20 mouse cellular contexts compared by ENCODE assay signal in the genomic region with DNA sequence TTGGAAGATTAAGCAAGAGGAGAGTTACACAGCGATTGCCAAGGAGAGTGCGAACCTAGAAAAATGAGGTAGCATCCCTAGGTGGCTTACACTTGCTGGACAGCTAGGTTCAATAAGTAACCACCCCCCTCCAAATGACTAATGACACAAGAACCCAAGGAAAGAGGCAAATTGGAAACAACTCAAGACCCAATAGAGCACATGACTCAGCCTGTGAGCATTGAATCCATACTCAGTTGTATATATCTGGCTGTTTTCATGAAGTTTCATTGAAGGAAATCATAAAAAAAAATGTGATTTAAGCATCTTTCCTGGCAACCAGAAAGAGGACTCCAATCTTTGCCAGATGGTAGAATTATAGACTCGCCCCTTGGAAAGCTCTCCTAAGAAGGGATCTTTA.
"Had no signal": no experiment of that assay in that cellular context is flagged by ENCODE, and none has a peak within 500 bp of the region (broad histone marks: within the 10 kb centered on the region; RNA-seq: fewer than 3 reads in every experiment).

No protein-coding gene starts in this region.

- H3K36me3 ChIP-seq: kidney, embryonic 15.5 days; limb, embryonic 15.5 days; midbrain, embryonic 12.5 days; midbrain, embryonic 15.5 days; neural tube, embryonic 13.5 days had no signal

- H3K4me3 ChIP-seq: kidney, embryonic 15.5 days; left cerebral cortex, adult 2 months; limb, embryonic 15.5 days; midbrain, embryonic 12.5 days; midbrain, embryonic 15.5 days; neural tube, embryonic 13.5 days had no signal

- DNase-seq: kidney, adult 11 months; kidney, adult 8-10 months; kidney, postnatal 10 days; kidney, postnatal 36 days; layer of hippocampus, adult 9-11 months; layer of hippocampus, postnatal 36 days; liver, postnatal 0 days; lung, embryonic 14.5 days; thymus, adult 18-20 months; thymus, postnatal 36 days had no signal

- ATAC-seq: liver, postnatal 0 days; lung, postnatal 0 days; midbrain, embryonic 15.5 days had no signal

- H3K9ac ChIP-seq: kidney, embryonic 15.5 days; limb, embryonic 15.5 days; liver, embryonic 14.5 days; liver, postnatal 0 days; lung, embryonic 14.5 days; midbrain, embryonic 12.5 days; midbrain, embryonic 15.5 days; neural tube, embryonic 13.5 days had no signal

- H3K9me3 ChIP-seq: kidney, embryonic 15.5 days; limb, embryonic 15.5 days; midbrain, embryonic 12.5 days; midbrain, embryonic 15.5 days; neural tube, embryonic 13.5 days had no signal

- H3K4me1 ChIP-seq: kidney, embryonic 15.5 days; limb, embryonic 15.5 days; midbrain, embryonic 12.5 days; midbrain, embryonic 15.5 days; neural tube, embryonic 13.5 days had no signal

- H3K27me3 ChIP-seq: kidney, embryonic 15.5 days; limb, embryonic 15.5 days; midbrain, embryonic 12.5 days; midbrain, embryonic 15.5 days; neural tube, embryonic 13.5 days had no signal

- H3K4me2 ChIP-seq: kidney, embryonic 15.5 days; limb, embryonic 15.5 days; liver, embryonic 11.5 days; lung, embryonic 14.5 days; midbrain, embryonic 12.5 days; midbrain, embryonic 15.5 days; neural tube, embryonic 13.5 days had no signal

- H3K27ac ChIP-seq: kidney, embryonic 15.5 days; left cerebral cortex, adult 2 months; limb, embryonic 15.5 days; liver, embryonic 14.5 days; macrophage; midbrain, embryonic 12.5 days; midbrain, embryonic 15.5 days; neural tube, embryonic 13.5 days had no signal
